Mouse (Mus musculus): ENCODE results near the gene Rai2.

Rai2 gene

DNA sequence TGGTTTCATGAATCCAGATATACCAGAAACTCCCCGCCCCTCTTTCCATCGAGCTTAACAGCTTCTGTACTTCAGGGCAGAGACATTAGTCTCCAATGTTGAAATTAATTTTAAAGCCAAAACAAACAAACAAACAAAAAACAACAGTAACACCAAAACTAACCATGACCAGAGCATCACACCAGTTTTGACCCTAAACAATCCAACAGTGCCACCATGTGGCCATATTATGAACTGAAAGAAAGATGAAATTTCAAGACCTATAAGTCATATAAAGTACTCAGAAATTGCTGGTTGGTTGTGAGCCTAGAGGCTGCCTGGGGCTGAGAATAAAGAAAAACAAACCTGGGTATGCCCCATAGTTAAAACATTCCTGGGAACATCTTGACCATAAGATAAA, 109.3 kb downstream of the Rai2 start:
- peak; percentile 34 for DNase-seq (ENCODE audit: low read depth, low spot score)

All from retina, postnatal 7 days (tissue).